Mouse (Mus musculus): ENCODE measurements at regions not wholly inside any gene's neighbourhood (a gene's known extent, or its start where the extent isn't known, plus 50 kb on each side); places are given as distances from the start of the nearest gene placed in this dataset.
A peak's percentile ranks its signal among the peaks of the same experiment; 100 is the strongest.

GRCm38 (mm10) chrX:158920217-158920616 is 289.9 kb upstream of the Rps6ka3 start:
- Histone ChIP-seq H3K4me1 (ENCODE audit: control insufficient read depth, insufficient read depth, low read length) (no peaks in the 10 kb centered on the region; the same call in 1 of the 2 replicates), H3K27ac (ENCODE audit: insufficient read depth, low read length) (no peak overlapping the region), H3K4me3 (ENCODE audit: insufficient read depth, low read length) (no peak overlapping the region)
- TF ChIP-seq POLR2A (IDR thresholded peaks at IDR 0.05; ENCODE audit: low read depth, low read length), result no peak
- TF ChIP-seq CTCF (IDR thresholded peaks at IDR 0.05; ENCODE audit: borderline replicate concordance, insufficient read depth, low read length), result no peak

DNA sequence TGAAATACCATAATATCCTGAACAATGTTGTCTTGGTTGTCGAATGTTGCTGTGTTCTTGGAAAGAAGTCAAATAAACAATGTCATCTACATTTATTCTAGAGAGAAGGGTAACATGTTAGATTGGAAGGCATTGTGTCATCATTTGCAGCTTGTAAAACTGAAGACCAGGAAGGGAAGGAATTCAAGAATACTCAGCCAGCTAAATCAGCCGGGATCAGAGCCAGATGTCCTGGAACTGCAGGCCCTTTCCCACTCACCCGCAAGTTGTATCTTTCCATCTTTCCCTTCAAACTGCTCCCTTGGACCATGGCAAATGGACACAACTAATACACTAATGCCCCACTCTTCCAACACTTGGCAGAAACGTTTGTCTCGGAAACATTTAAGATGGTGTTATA is 288.7 kb upstream of the Rps6ka3 start:
- H3K4me1 ChIP-seq (ENCODE audit: control insufficient read depth, insufficient read depth, low read length), result no peaks in the 10 kb centered on the region; the same call in 1 of the 2 replicates
- H3K4me3 ChIP-seq (ENCODE audit: insufficient read depth, low read length), result no peak overlapping the region

GRCm38 (mm10) chrX:158921838-158922450 is 288.2 kb upstream of the Rps6ka3 start:
- TF ChIP-seq POLR2A (IDR thresholded peaks at IDR 0.05; ENCODE audit: low read depth, low read length) (no peak), CTCF (IDR thresholded peaks at IDR 0.05; ENCODE audit: borderline replicate concordance, insufficient read depth, low read length) (no peak)
- peak overlapping the region; percentile 32 for H3K4me3 ChIP-seq (ENCODE audit: insufficient read depth, low read length)
- no peaks in the 10 kb centered on the region; the same call in 1 of the 2 replicates for H3K4me1 ChIP-seq (ENCODE audit: control insufficient read depth, insufficient read depth, low read length)
- no peak overlapping the region for H3K27ac ChIP-seq (ENCODE audit: insufficient read depth, low read length)

More for the DNA sequence above, 288.7 kb upstream of the Rps6ka3 start:
- TF ChIP-seq POLR2A (IDR thresholded peaks at IDR 0.05; ENCODE audit: low read depth, low read length), result no peak
- no peak for TF ChIP-seq CTCF (IDR thresholded peaks at IDR 0.05; ENCODE audit: borderline replicate concordance, insufficient read depth, low read length)
- no peak overlapping the region for H3K27ac ChIP-seq (ENCODE audit: insufficient read depth, low read length)

GRCm38 (mm10) chrX:158923081-158923561 is 287.0 kb upstream of the Rps6ka3 start:
- Histone ChIP-seq H3K27ac (ENCODE audit: insufficient read depth, low read length) (no peak overlapping the region), H3K4me1 (ENCODE audit: control insufficient read depth, insufficient read depth, low read length) (no peaks in the 10 kb centered on the region; the same call in 1 of the 2 replicates)
- TF ChIP-seq POLR2A (IDR thresholded peaks at IDR 0.05; ENCODE audit: low read depth, low read length), result no peak
- no peak for TF ChIP-seq CTCF (IDR thresholded peaks at IDR 0.05; ENCODE audit: borderline replicate concordance, insufficient read depth, low read length)

DNA sequence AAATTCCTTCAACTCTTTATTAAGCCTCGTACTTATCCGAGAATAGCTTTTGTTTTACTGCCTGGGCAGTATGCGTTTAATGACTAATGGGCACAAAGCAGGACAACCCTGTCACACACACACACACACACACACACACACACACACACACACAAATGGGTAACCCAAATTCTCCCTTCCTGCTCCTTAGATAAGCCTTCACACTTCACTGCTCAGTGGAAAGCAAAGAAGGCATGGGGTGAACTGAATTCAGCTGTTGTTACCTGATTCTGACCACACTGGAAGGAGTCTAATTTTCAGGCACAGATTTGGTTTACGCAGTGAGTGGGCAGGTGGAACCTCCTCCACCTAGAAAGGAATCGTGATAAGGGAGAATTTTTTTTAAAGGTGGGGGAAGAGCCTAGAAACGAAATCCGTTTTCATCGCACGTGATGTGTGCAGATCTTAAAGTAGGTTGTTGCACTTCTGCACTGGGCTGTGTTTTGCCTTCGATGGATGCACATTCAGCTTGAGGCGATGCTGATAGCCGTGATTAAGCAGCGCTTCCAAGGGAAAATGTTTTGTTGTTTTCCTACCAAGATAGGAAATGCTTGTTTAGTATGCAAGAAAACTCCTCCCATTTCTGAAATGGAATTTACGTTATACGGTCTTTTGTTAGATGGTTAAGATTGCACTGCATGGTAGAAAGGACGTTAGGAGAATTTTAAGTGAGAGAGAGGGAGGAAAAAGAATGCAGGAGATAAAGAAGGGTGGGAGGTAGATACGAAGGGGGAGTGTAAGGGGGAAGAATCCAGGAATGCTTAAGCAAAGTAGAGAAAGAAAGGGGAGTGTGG is 286.2 kb upstream of the Rps6ka3 start:
- TF ChIP-seq CTCF (IDR thresholded peaks at IDR 0.05; ENCODE audit: borderline replicate concordance, insufficient read depth, low read length) (no peak), POLR2A (IDR thresholded peaks at IDR 0.05; ENCODE audit: low read depth, low read length) (no peak)
- Histone ChIP-seq H3K4me1 (ENCODE audit: control insufficient read depth, insufficient read depth, low read length) (no peaks in the 10 kb centered on the region; the same call in 1 of the 2 replicates), H3K27ac (ENCODE audit: insufficient read depth, low read length) (no peak overlapping the region), H3K4me3 (ENCODE audit: insufficient read depth, low read length) (no peak overlapping the region)

More at GRCm38 (mm10) chrX:158923081-158923561, 287.0 kb upstream of the Rps6ka3 start:
- H3K4me3 ChIP-seq (ENCODE audit: insufficient read depth, low read length), result no peak overlapping the region

DNA sequence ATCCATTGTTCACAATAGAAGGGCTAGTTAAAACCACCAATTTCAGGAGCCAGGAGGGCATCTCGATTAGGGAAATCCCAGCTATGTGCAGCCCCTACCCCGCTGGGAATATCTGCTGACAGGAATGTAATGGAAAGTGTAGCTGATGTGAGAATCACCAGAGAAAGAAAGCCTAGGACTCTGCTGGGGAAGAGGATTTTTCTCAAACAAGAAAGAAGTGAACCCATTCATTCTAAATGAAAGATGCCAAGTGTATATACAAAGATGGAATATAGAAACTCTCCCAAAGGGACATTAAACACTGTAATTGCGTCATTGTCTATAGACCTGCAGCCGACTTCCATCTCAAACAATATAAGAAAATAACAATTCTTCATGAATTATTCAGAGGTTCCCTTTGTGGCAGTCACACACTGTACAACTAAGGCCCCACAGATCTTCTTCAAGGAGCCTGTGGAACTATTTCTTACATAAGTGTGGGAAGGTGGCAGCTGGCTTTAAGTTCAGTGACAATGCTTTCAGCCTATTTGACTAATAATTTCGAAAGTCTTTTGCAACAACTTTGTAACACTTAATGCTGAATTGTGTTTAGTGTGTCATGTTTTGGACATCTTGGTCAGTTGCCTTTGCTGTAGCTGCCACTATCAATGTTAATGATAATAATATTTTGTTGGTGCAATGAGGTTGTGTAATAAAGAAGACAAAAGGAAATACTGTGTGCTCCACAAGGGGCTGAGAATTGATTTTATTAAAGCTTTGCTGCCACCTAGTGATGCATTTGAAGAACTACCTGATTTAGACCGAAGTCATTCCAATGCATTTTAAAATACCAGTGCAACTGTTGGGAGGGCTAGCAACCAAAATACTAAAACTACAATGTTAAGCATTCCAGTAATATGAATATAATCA is 285.4 kb upstream of the Rps6ka3 start:
- no peak overlapping the region for H3K27ac ChIP-seq (ENCODE audit: insufficient read depth, low read length)
- TF ChIP-seq POLR2A (IDR thresholded peaks at IDR 0.05; ENCODE audit: low read depth, low read length), result no peak
- no peak for TF ChIP-seq CTCF (IDR thresholded peaks at IDR 0.05; ENCODE audit: borderline replicate concordance, insufficient read depth, low read length)
- H3K4me3 ChIP-seq (ENCODE audit: insufficient read depth, low read length), result no peak overlapping the region
- H3K4me1 ChIP-seq (ENCODE audit: control insufficient read depth, insufficient read depth, low read length), result no peaks in the 10 kb centered on the region; the same call in 1 of the 2 replicates

- no peak overlapping the region for H3K4me3 ChIP-seq (ENCODE audit: insufficient read depth, low read length)
- no peaks in the 10 kb centered on the region for H3K4me1 ChIP-seq (ENCODE audit: control insufficient read depth, insufficient read depth, low read length)
- TF ChIP-seq POLR2A (IDR thresholded peaks at IDR 0.05; ENCODE audit: low read depth, low read length) (no peak), CTCF (IDR thresholded peaks at IDR 0.05; ENCODE audit: borderline replicate concordance, insufficient read depth, low read length) (no peak)
- H3K27ac ChIP-seq (ENCODE audit: insufficient read depth, low read length), result no peak overlapping the region
Observed at GRCm38 (mm10) chrX:158931864-158932263, 278.2 kb upstream of the Rps6ka3 start.

GRCm38 (mm10) chrX:158947191-158947590 is 262.9 kb upstream of the Rps6ka3 start:
- TF ChIP-seq POLR2A (IDR thresholded peaks at IDR 0.05; ENCODE audit: low read depth, low read length) (no peak), CTCF (IDR thresholded peaks at IDR 0.05; ENCODE audit: borderline replicate concordance, insufficient read depth, low read length) (no peak)
- Histone ChIP-seq H3K4me1 (ENCODE audit: control insufficient read depth, insufficient read depth, low read length) (no peaks in the 10 kb centered on the region), H3K4me3 (ENCODE audit: insufficient read depth, low read length) (no peak overlapping the region), H3K27ac (ENCODE audit: insufficient read depth, low read length) (no peak overlapping the region)

DNA sequence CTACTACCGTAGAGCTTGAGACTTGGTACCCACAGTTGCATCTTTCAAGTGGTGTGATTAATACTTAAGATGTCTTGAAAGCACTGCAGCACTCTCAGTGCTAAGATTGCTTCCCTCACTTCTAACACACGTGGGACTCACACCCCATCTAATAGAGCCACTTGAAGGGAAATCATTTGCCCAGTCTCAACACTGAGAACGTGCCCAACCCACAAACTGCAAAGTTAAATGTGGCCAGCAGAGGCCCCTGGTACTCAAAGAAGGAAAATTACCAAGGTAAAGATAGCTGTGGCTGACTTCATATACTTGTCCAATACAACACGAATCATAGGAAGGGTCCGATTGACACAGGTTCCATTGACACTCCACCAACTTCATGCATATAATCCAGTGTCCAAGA is 238.4 kb upstream of the Rps6ka3 start:
- Histone ChIP-seq H3K4me1 (ENCODE audit: control insufficient read depth, insufficient read depth, low read length) (no peaks in the 10 kb centered on the region), H3K27ac (ENCODE audit: insufficient read depth, low read length) (no peak overlapping the region), H3K4me3 (ENCODE audit: insufficient read depth, low read length) (no peak overlapping the region)
- TF ChIP-seq POLR2A (IDR thresholded peaks at IDR 0.05; ENCODE audit: low read depth, low read length), result no peak
- TF ChIP-seq CTCF (IDR thresholded peaks at IDR 0.05; ENCODE audit: borderline replicate concordance, insufficient read depth, low read length), result no peak

Data from embryonic fibroblast, embryonic 13.5 days (primary cell).